Mouse (Mus musculus): ENCODE measurements at regions not wholly inside any gene's neighbourhood (a gene's known extent, or its start where the extent isn't known, plus 50 kb on each side); places are given as distances from the start of the nearest gene placed in this dataset.

DNA sequence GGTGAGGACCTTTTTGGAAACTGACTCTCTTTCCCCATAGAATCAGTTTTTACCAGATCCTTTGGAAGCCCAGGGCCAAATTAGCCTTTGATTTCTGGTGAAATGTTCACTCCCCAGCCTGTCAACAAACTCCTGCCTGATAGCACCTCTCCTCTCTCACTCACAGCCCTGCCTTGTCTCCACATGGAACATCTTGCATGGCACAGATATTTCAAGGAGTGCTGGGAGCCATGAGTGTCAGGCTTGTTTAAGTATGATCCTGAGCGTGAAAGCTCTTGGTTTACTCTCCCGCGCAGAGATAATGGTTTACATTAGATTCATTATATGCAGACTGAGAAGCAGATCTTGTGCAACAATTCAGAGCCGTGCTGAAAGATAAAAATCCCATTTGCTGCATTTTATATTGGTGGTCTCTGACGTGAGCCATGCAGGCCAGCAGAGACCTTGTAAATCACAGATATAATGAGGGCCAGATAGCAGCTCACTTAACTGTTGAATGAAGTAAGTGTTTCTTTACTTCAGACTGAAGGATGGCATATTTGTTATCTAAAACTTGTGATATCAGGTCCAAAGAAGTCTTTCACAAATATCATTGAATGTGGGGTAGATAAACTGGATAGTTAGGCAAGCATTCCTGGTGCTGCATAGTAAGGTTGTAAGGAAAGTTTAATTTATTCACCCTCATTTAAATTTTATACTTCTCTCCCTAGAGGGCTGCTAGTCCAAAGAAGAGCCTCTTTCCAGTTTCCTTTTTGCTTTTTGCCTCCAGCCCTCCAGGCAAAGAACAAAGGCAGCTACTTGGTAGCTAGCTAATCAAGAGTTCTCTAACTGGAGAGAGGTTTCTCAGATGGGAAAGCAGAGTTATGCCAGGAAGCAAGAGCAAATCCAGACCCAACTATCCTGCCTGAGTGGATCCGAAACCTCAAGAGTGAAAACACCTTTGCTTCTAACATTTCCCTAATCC lies 81.8 kb downstream of the Tbx18 start:
- no peak for DNase-seq

DNA sequence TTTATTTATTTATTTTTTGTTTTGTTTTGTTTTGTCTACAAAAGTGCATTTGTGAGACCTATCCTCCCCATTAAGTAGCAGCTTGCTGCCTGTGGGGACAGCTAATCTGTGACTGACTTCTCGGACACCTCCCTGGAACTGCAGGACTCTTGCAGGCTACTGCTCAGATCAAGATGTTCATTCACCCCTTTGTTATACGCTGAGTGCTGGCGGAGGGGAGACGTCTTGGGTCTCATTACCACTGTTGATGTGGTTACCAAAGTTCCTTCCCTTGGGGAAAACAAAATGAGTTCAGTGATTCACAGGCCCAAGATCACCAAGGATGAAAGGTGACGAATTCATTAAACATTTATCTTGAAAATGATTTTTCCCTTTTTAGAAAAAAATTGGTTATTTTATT lies 82.7 kb downstream of the Tbx18 start:
- DNase-seq, result no peak

- no peak for DNase-seq
Observed at GRCm38 (mm10) chr9:87645032-87645431, 86.0 kb downstream of the Tbx18 start.

- no peak for DNase-seq
Observed at GRCm38 (mm10) chr9:87633863-87634630, 97.0 kb downstream of the Tbx18 start.

GRCm38 (mm10) chr9:87626432-87626831 lies 104.6 kb downstream of the Tbx18 start:
- no peak for DNase-seq

DNA sequence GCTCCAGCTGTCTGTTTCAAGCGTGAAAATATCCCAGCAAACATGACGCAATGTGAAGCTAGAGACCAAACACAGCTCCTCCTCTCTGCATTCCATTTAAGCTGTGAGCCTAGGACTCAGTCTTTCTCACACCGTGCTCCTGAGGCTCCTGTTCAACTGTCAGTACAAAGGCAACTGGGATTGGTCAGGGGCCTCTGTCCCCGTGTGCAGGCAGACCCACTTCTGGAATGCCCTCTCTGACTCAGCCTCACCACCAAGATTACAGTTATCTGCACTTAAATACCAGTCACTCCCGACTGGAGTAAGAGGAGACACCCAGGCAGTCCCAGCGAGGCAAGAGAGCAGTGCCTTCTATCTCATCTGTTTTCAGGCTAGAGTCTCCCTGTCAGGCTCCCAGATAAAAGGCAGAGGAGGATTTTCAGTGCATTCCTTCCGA lies 112.8 kb downstream of the Tbx18 start:
- DNase-seq, result no peak

DNA sequence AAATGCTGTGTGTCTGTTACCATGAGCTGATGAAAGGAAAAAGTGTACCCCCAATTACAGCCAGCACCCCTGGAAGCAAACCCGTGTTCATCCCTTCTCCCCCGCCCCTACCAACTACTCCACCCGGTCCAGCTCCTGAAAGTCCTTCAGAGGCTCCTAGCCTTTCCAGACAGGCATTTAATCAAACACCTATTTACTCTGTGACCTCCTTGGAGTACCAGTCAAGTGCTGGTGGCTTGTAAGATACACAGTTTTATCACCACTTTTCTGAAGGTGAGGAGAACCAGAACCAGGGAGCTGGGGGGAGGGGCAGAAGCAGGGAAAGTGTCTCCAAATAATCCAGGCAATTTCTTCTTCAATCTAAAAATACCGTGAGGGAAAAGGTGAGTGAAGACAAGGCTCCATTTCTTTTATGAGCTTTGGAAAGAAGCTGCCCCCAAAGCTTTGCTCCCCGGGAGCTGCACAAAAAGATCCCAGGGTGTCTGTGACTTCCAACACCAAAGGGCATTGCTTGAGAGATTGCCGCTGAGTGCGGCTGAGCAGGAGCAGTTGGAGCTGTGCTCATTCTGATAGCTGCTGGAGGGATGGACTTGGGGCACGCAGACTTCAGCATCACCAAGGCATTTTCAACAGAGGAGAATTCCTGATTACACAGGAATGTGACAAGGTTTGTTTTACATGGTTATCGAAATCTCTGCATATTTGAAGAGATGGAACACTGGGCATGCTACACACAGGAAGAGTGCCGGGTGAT lies 123.0 kb downstream of the Tbx18 start:
- no peak for DNase-seq

DNA sequence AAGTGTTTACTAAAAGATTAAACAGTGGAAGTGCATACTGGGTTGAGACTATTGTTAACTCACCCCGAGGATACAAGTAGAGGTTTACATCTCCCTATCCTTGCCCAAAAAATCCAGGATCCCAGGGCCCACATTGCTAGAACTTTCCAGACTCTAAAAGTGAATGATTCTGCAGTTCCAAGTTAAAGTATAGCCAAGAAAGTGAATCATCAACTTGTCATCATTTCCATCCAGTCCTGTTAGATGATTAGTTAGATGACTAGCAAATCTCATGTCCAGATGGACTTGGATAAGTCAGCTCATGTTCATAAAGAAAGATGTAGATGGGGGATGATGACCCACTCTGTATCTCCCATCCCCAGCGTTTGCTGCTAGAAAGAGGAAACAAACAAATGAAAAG lies 155.5 kb downstream of the Tbx18 start:
- no peak for DNase-seq

GRCm38 (mm10) chr9:87574250-87574864 lies 156.7 kb downstream of the Tbx18 start:
- no peak for DNase-seq

- no peak for DNase-seq
Observed at GRCm38 (mm10) chr9:87563244-87563643, 167.8 kb downstream of the Tbx18 start.

- no peak for DNase-seq
Observed at GRCm38 (mm10) chr9:87562796-87563195, 168.3 kb downstream of the Tbx18 start.

DNA sequence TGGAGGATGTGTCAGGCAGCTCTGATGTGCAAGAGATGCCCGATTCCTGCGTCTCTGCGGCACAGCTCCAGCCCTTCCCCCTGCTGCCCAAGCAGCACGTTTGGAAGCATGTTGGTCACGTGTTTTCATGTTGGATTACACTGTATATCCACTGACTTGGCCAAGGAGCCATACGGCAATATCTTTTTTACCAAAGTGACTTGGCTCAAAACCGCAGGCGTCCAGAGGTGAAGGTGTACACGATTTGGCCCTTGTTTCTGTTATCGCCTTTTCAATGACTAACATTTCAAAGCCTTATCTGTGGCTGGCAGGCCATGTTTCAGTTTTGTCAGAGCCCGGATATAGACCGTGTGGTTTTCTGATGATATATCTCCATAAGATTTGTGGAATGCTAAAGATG lies 173.2 kb downstream of the Tbx18 start:
- DNase-seq, result no peak

- DNase-seq, result no peak
Observed at GRCm38 (mm10) chr9:87556953-87557394, 174.1 kb downstream of the Tbx18 start.

DNA sequence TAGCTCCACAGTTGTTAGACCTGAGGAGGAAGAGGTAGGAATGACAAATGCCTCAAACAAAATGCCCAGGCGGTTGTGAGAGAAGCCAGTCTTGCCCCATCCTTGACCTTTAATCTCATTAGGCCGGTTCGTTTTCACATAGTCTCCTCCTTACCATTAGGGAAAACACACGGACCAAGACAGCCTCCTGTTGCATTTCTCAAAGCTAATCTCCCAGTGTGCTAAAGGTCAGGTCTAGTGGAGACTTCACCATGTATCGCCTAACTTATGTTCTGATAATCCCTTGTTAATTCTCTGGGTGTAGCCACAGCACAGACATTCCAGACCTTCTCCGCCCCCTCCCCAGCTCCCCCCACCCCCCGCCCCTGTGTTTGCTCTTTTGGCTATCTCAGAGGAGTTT lies 174.5 kb downstream of the Tbx18 start:
- DNase-seq, result no peak

GRCm38 (mm10) chr9:87533182-87533581 lies 197.9 kb downstream of the Tbx18 start:
- no peak for DNase-seq

- no peak for DNase-seq
Observed at GRCm38 (mm10) chr9:87529908-87530307, 201.2 kb downstream of the Tbx18 start.

GRCm38 (mm10) chr9:87524890-87525684 lies 206.0 kb downstream of the Tbx18 start:
- DNase-seq, result no peak

DNA sequence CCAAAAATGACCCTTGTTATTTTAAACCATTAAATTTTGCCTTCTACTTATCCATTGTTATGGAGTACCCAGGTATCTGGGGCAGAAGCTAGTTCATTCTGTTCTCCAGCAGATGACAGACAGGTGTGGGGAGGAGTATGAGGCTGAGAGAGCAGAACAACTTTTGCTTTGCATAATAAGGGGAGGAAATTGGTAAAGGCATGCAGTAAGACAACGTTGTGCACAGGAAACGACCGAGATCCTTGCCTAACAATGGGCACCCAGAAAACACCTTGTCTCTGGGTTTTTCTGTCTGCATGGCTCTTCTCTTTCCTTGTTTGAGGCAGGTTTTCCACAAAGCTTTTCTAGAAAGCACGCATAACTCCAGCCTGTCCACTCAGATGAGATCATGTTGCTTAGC lies 220.4 kb downstream of the Tbx18 start:
- no peak for DNase-seq

- DNase-seq, result no peak
Observed at GRCm38 (mm10) chr9:87504673-87505385, 226.2 kb downstream of the Tbx18 start.

DNA sequence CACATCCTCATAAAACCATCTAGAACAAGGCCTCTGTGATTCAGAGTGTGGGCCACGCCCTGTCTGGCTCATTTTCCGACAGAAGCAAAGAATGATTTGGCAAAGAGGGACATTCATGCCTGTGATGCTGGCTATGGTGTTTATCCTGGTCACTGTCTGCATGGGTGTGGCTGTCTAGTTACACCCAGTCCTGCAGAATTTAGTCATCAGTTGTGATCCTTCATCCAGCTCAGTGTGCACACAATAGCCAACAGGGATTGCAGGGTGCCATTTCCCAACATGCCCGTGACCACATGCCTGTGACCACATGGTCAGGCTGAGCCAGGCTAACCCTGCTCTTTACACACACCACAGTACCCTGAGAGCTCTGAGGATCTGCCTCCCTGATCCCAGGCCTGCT lies 208.8 kb upstream of the Cep162 start:
- no peak for DNase-seq

- no peak for DNase-seq
Observed at GRCm38 (mm10) chr9:87453261-87453660, 197.9 kb upstream of the Cep162 start.
